Mouse (Mus musculus): Measurements from ENCODE around the gene Stn1. TPM values are rescaled to one million over a fixed set of nuclear protein-coding genes. Genes with fewer than 3 reads are reported as not detected.

Gene Stn1
- total RNA-seq, 2 experiments from 2014 or later: 20.1 to 23.9 TPM

DNA sequence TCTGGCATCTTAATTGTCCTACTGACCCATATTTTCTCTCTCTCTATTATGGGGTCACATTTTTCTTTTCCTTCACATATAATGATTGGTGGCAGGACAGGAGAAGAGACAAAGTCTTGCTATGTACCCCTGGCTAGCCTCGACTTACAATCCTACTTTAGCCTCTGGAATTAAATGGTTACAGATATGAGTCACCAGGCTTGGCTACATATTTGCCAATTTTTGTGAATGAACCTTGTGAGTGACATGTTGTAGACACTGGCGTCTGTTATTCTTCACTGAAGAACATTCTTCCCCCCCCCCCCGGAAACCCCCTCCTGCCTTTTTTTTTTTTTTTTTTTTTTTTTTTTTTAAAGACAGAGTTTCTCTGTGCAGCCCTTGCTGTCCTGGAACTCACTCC lies 54.0 kb downstream of the Stn1 start:
- DNase-seq (ENCODE audit: low spot score in 2 of 2): no peak

DNA sequence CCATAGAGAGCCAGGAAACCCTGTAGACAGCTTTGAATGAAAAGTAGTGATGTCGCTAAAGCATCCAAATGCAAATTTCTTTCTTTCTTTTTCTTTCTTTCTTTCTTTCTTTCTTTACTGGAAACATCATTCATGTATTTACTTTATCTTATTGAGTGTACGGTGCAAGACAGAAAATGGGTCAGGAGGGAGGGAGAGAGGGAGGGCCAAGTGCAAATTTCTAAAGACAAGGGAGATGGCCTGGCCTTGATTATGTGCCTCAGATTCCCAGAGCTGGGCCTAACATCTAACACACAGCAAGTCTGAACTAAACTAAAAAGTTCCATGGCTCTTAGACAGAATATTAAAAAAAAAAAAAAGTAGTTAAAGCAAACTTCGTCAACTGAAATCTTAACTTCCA lies 63.9 kb downstream of the Stn1 start:
- no peak for DNase-seq (ENCODE audit: low spot score in 2 of 2)

DNA sequence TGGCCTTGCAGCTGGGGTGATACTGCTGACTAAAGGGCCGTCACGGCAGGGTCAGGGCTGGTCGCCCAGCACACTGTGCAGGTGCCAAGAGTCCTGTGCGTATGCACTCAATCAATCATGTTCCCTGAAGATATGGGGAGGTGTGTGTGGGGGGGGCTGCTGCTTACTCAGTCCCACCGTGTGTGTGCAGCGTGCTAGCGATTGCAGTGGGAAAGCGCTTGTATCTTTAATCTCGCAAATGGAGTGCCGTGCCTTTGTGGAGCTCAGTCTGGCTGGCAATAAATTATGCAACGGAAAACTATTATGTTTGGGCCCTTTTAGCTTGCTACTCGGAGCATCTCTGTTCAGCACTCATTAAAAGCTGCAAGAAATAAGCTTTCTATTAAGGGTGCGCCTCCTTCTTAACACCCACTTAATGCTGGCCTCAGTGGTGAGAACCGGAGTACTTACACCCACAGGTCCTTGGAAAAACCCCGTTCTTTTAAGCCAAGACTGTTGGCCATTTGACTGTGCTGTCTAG lies 64.4 kb downstream of the Stn1 start:
- no peak for DNase-seq (ENCODE audit: low spot score in 2 of 2)

DNA sequence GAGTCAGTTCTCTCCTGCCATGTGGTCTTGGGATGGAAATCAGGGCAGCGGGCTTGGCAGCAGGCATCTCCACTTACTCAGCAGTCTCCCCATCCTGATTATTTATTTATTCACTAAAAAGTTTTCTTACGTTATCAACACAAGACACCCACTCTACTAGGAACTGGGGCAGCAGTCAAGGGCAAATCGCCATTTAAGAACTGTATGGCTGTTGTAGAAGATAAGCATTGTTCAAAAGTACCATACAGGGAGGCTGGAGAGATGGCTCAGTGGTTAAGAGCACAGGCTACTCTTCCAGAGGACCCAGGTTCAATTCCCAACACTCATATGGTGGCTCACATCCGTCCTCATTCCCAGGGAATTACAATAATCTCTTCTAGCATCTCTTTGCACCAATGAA lies 65.5 kb downstream of the Stn1 start:
- no peak for DNase-seq (ENCODE audit: low spot score in 2 of 2)

DNA sequence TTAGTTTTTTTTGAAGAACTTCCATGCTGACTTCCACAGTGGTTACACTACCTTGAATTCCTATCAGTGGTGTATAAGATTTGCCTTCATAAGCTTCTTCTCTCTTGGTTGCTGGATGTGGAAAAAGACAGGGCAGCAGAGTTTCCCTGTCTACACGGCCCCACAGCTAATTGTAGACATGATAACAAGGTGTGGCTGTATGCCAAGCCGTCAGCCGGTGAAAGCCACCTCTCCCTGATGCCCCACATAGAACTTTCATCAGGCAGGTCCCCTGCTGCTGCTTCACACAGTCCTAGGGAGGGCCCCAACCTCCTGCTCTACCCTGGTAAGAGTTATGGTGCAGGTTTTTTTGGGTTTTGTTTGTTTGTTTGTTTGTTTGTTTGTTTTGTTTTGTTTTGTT lies 68.6 kb downstream of the Stn1 start:
- no peak for DNase-seq (ENCODE audit: low spot score in 2 of 2)

DNA sequence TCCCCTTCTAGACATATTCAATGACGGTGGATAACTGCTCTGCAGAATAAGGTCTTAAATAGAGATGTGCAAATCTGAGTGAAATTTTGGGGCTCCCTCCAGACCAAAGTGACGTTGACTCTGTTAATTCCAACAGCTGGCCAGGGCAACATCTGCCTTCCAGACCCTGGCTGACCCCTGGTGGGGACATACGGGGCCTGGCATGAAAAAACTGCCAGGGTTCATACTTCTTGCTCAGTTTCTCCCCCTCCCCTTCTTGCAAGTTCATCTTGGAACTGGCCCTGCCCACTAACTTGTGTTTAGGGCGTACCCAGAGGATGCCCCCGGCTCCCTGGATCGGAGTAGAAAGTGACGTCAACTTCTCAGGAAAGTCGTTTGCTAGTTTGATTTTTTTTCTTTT lies 70.5 kb downstream of the Stn1 start:
- DNase-seq (ENCODE audit: low spot score in 2 of 2): no peak

DNA sequence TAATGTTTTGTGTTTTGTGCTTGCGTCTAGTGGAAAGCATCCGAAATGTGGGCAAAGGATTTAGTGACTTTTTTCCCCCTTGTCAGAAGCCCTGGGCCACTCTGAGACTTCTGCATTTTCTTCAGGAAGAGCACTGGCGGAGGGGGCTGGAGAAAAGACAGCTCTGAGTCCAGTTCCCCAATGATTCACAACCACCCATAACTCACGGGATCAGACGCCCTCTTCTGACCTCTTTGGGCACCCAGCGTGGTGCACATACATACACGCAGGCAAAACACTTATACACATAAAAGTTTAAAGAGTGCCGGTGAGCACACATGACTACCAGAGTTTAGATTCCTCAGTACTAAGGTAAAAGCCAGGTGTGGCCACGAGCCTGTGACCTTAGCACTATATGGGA lies 71.8 kb downstream of the Stn1 start:
- DNase-seq (ENCODE audit: low spot score in 2 of 2): no peak

DNA sequence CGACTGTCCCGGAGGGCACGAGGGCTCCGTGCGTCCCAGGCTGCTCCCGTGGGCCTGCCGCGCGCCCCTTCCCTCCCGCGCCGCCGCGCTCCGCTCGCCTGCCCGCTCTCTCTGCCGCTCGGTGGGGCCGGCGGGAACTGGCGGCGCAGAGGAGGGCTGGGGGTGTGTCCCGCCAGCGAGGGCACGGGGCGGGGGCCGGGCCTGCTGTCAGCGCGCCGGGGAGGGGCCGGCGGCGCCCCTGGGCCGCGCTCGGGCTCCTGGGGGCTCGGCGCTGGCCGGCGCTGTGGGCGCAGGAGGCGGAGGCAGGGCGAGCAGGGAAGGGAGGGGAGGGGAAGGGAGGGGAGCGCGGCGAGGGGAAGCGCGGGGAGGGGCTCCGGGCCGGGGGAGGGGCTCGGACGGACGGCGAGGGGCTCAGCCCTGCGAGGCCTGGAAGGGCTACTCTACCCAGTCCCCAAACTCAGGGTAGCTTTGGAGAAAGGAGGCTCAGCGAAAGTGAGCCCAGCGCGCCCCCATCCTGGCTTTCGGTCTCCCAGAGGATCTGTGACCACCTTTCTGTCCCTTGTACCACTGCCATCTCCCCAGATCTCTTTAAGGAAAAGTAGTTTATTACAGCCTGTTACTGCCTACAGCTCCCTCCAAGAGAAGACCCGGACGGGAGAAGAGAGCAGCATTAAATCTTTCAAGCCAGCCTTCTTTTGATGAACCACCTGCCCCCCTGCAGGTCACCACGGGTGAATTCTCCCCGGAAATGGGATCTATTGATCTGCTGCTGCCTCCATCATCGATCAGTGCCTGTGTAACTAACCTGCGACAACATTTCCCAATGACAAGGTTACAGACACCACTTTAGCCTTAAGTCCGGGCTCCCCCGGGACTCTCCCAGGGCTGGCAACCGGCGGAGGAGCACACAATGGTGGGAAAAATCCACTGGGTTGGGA lies 72.7 kb downstream of the Stn1 start, which contains the start of gene Sh3pxd2a:
Sh3pxd2a (minus strand) TSS at position 98 of the 938 bp plus-strand sequence.
- DNase-seq (ENCODE audit: low spot score in 2 of 2): no peak

DNA sequence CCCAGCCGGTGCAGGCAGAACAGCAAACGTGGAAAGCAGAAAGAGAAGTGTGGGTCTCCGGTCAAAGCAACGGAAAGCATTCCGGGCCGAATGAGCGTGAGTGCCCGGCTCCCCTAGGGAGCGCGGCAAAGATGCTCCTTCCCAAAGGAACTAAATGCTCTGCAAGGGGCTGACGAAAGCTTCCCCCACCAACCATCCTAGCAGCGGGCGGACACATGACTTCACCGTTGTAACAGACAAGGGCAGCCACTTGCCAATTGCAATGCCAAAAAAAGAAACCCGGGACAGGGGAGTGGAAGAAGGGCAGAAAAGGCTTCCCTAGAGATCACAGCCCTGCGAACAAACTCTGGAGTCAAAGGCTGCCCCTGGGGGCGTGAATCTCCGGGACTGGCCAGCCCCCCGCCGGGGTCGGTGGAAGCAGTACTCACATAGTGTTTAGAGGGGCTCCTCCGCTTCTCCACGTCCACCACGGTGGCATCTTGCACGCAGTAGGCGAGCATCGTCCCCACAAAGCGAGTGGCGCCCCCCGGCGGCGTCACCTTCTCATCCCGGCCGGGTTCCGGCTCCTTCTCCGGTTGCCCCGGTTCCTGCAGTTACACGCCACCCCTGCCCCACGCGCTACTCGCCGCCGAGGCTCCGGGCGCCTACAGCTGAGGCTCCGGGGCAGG lies 73.5 kb downstream of the Stn1 start:
- DNase-seq (ENCODE audit: low spot score in 2 of 2): peak; percentile 72 to 84

DNA sequence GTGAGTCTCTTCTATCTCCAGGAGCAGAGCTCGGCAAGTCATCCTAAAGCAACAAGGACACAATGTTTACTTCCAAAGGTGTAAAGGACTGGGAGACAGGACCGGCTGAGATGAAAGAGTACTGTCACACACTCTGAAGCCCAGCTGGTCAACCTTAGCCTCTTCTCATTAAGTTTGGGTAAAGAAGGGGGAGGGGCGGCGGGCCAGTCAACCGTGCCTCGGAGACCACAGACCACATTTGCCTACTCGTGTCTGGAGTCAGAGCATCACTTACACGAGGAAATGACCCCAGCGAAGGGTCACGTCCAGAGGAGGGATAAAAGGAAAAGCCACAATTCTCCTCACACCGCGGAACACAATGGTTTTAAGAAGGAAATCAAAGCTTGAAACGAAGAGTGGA lies 74.1 kb downstream of the Stn1 start:
- no peak for DNase-seq (ENCODE audit: low spot score in 2 of 2)

DNA sequence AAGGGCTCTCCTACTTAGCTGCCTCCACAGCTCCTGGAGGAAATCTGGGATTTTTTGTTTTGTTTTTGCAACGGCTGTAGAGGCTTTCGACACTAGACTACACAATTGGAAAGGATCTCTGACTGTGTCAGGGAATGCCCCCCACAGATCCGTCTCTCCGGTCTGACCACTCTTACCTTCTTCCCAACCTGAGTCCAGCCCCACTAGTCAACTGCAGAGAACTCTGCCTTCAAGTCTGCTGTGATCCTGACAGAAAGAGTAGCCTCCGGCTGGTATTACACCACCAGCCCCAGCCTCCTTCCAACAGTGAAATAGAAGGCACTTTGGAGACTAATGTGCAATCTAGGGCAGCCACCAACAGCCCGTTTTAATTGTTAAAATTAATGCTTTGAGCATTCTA lies 74.6 kb downstream of the Stn1 start:
- DNase-seq (ENCODE audit: low spot score in 2 of 2): no peak

DNA sequence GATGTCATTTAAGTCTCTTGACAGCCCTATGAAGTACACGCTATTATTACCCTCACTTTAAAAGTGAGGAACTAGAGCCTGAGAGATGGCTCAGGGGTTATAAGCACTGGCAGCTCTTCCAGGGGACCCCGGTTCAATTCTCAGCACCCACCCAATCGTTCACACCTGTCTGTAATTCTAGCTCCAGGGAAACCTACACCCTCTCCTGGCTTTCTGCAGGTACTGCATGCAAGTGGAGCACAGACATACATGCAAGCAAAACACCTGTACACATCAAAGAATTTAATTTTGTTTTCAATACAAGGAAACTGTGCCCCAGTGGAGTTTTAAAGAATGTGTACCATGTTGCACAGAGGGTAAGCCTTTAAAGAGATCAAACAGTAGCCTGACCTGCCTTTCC lies 75.5 kb downstream of the Stn1 start:
- no peak for DNase-seq (ENCODE audit: low spot score in 2 of 2)

DNA sequence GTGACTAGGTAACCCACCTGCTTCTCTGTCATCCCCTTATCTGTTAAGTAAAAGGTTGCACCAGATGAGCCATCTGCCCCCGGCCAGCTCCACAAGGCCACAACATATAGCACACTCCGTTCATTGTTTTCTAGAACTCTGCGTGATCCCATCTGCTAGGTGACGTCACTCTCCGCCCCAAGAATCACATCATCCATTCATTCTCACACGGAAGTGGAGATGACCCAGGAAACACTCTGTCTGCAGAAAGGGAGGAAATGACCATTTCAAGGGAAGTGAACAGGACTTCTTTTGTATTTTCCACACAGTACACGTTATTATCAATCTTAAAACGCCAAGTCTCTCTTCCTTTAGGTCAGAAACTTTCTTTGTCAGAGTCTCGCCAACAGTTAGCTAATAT lies 75.9 kb downstream of the Stn1 start:
- no peak for DNase-seq (ENCODE audit: low spot score in 2 of 2)

DNA sequence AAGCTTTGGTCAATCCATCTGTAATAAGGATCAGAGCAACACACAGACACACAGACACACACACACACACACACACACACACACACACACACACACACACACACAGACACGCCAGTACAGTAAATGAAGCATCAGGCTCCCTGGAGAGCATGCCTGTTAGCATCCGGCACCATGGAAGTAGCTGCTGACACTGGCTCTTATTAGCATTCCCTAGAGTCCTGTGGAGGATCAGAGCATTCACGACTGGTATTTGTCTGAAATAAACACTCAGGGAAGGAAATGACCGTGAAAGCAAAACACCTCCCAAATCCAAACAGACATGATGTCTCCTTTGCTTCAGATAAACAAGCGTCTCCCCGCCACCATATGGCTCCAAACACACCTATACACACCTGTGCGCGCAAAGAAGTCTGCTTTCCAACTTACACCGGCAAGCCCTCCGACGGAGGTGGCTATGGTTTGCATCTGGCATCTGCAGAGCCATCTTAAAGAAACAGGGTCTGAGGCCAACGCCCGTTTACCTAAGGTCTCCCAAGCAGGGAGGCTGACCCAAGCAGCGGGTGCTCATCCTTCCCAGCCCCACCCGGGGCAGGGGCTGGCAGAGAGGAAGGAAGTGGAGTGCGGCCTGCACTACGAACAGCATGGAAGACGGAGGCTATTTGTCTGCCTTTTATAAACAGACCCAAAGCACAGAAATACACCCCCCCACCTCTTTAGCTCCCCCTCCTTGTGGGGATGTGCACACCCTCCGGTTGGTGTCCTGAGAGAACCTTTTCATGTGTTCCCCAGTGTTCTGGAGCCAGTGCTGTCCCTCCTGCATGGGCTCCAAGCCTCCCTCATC lies 77.0 kb downstream of the Stn1 start:
- DNase-seq (ENCODE audit: low spot score in 2 of 2): no peak

DNA sequence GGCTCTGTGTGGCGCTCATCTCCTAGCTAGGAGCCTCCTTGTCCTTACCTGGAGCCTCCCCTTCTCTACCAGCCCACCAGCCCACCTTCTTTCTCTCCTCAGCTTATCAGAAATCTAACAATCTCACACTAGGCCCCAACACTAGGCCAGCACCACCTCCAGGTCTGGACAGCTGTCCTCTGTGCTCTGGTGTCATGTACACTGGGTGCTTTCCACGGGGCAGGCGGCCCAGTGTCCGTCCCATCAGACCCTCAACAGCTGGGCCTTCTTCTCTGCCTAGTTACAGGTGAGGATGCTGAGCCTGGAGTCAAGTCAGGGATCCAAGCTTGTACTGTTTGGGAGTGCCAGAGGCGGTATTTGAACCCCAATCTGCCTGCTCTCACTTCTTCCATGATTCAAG lies 78.1 kb downstream of the Stn1 start:
- no peak for DNase-seq (ENCODE audit: low spot score in 2 of 2)

DNA sequence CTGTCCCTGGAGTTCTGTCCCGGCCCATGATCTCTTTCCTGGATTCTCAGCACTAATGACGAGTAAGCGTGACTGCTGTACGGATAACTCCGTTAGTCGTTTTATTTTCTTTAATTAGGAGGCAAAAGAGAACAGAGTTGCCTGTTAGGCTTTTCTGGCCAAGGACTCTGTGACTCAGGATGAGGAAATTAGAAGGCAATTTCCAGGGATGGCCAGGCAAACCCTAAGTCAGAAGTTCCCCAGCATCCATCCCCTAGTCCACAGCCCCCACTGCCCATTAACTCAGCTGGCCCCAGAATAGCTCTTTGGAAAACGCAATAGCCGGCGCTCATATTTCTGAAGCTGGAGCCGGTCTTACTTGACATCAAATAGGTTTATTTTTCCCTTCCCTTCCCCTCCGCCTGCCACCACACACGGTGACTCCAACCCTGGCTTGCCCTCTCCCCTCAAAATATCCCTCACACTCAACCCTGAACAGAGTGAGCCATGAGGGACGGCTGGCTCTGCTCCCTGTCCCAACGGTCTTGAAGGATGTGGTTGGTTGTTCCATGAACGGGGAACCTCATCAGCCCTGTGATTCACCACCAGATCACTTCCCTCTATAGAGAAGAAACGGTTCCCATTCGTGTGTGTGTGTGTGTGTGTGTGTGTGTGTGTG lies 78.7 kb downstream of the Stn1 start:
- DNase-seq (ENCODE audit: low spot score in 2 of 2): no peak

DNA sequence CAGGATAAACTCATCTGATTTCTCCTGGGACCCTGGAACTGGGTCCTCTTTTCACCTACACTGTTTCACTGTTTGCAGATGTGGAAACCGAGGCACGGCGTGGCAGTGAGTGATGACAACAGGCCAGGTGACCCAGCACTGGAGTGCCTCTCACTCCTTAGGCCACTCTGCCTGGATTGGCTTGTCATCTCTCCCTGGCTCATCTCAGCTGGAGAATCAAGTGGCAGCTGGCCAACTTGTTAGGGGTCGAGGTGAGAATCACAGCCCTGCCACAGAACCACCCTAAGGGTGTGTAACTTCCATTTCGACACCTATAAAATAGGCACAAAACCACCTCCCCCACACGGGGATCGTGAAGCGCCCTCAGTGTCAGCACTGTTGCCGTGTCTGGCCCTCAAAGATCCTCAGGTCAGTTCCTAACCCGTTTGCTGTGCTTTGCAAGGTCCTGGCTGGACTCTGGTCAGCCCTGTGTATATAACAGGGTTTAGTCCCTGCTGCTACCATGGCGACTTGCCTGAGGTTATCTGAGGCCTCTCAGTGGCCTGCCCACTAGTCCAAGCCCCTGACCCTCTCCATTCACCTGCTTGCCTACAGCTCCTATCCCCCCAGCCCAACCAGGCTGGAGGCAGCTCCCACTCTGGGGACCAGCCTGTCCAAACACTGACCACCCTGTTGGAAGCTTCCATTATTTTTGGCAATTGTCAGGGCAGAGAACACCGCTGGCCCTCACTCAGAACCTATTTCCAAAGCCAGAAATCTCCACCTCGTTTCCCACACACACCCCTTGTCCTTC lies 79.4 kb downstream of the Stn1 start:
- DNase-seq (ENCODE audit: low spot score in 2 of 2): no peak

DNA sequence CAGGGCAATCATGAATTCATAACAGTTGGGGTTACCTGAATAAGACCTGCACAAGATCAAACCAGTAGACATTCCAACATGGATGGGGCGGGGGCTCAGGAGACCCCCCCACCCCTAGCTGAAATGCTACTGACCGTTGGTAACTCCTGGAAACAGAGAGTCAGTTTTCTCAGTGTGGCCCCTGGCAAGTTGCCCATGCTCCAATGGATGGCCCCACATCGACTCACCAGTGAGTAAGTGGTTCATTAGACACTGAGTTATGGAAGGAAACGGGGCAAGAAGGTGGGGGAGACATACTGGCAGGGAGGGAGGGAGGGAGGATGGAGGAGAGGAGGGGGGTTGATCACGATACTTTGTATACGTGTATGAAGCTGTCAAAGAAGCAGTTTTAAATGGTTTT lies 81.3 kb downstream of the Stn1 start:
- no peak for DNase-seq (ENCODE audit: low spot score in 2 of 2)

DNA sequence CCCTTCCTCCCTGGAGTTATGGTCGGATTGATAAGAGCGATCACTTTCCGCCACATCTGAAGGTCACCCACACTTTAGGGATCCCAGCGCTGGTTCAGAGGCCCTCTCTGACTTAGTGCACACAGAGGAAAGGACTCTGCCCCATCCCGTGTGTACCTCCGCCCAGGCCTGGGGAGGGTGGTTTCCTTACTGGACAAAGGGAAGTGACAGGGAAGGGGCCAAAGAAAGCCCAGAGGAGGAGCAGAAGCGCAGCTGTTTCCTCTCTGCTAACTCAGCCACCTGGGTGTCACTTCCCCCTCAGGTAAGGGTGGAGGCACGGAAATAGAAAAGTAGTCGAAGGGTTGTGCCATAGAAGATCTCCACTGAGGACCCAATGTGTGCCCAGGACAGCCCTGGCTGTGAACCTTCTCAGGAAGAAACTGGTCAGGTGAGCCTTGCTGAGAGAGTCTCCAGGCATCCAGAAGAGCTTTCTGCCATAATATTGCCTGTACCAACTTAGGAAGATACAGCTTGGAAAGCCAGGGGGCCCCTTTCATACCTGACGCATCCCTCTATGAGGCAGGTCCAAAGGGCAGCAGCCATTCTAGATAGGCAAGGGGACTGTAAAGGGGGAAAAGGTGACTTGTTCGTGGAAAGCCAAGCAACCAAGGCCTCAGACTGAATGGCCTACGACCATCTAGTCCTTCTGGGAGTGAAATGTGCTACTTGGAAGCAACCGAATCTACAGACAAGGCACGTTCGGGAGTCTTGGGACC lies 82.1 kb downstream of the Stn1 start:
- DNase-seq (ENCODE audit: low spot score in 2 of 2): no peak

Measured in layer of hippocampus, postnatal 10 days (tissue).